Mouse (Mus musculus) kidney, postnatal 25 days (tissue): ENCODE measurements around the gene Tlk1.
"Not testable (repeated sequence)": the region's sequence is repeated elsewhere in the genome, so short reads cannot be mapped to it uniquely, and the experiment has no call there.

Experiments
- DNase-seq, 2 experiments: peaks; one replicate each; pipeline ENCODE4 v3.0.0; 2021; ENCODE audit warnings: mixed read lengths in 2 of 2

Tlk1 gene

GRCm38 (mm10) chr2:70831709-70832350 lies 6.3 kb upstream of the Tlk1 start:
- DNase-seq, result no peak

GRCm38 (mm10) chr2:70830683-70831082 lies 5.2 kb upstream of the Tlk1 start:
- no peak for DNase-seq

- no peak for DNase-seq
These were observed 4.5 kb upstream of the Tlk1 start for GRCm38 (mm10) chr2:70829946-70830610.

- DNase-seq, result no peak
These were observed 2.3 kb upstream of the Tlk1 start for GRCm38 (mm10) chr2:70827780-70828179.

- no peak for DNase-seq
These were observed 1.1 kb upstream of the Tlk1 start for GRCm38 (mm10) chr2:70826436-70827230.

- DNase-seq, result peak; percentile 73 to 87
These were observed 624 bp downstream of the Tlk1 start for GRCm38 (mm10) chr2:70824838-70825370.

- DNase-seq, result peak; percentile 27 to 38
These were observed 1.4 kb downstream of the Tlk1 start for GRCm38 (mm10) chr2:70823926-70824800.

GRCm38 (mm10) chr2:70823434-70823833 lies 2.1 kb downstream of the Tlk1 start:
- DNase-seq, result no peak

GRCm38 (mm10) chr2:70816939-70817338 lies 8.6 kb downstream of the Tlk1 start:
- DNase-seq, result no peak

GRCm38 (mm10) chr2:70816016-70816415 lies 9.5 kb downstream of the Tlk1 start:
- no peak for DNase-seq

GRCm38 (mm10) chr2:70813608-70814007 lies 11.9 kb downstream of the Tlk1 start:
- no peak for DNase-seq

GRCm38 (mm10) chr2:70811476-70811875 lies 14.1 kb downstream of the Tlk1 start:
- no peak for DNase-seq

- no peak for DNase-seq
These were observed 15.6 kb downstream of the Tlk1 start for GRCm38 (mm10) chr2:70809921-70810320.

- no peak for DNase-seq
These were observed 16.8 kb downstream of the Tlk1 start for GRCm38 (mm10) chr2:70808681-70809080.

- DNase-seq, result not testable (repeated sequence)
These were observed 17.9 kb downstream of the Tlk1 start for GRCm38 (mm10) chr2:70807678-70808077.

GRCm38 (mm10) chr2:70806020-70806419 lies 19.5 kb downstream of the Tlk1 start:
- DNase-seq, result no peak

GRCm38 (mm10) chr2:70803696-70804095 lies 21.8 kb downstream of the Tlk1 start:
- not testable (repeated sequence) for DNase-seq

- peak in 1 of 2 experiments; percentile 41 for DNase-seq
These were observed 22.9 kb downstream of the Tlk1 start for GRCm38 (mm10) chr2:70802658-70803057.

- peak; percentile 35 to 49 for DNase-seq
These were observed 24.0 kb downstream of the Tlk1 start for GRCm38 (mm10) chr2:70801543-70801942.

GRCm38 (mm10) chr2:70800396-70800795 lies 25.1 kb downstream of the Tlk1 start:
- no peak for DNase-seq

- no peak for DNase-seq
These were observed 32.3 kb downstream of the Tlk1 start for GRCm38 (mm10) chr2:70793276-70793675.

GRCm38 (mm10) chr2:70790246-70790645 lies 35.3 kb downstream of the Tlk1 start:
- no peak for DNase-seq
